Mouse (Mus musculus) common myeloid progenitor, adult 5-6 weeks (primary cell): ENCODE measurements at regions not wholly inside any gene's neighbourhood (a gene's known extent, or its start where the extent isn't known, plus 50 kb on each side); places are given as distances from the start of the nearest gene placed in this dataset.
A peak's percentile ranks its signal among the peaks of the same experiment; 100 is the strongest.

ENCODE experiments used
- ATAC-seq: replicated peaks from 2 replicates; pipeline ENCODE4 v1.8.0; 2016; ENCODE audit warnings: low read depth, mild to moderate bottlenecking, moderate TSS enrichment, inconsistent platforms; ENCODE audit not compliant: poor library complexity, severe bottlenecking

- ATAC-seq: no peak
Observed at GRCm38 (mm10) chr6:140368354-140369069, 55.3 kb upstream of the Plekha5 start.

GRCm38 (mm10) chr6:140367303-140367702 is 56.6 kb upstream of the Plekha5 start:
- ATAC-seq: no peak

- ATAC-seq: no peak
Observed at GRCm38 (mm10) chr6:140366791-140367190, 57.1 kb upstream of the Plekha5 start.

- ATAC-seq: no peak
Observed at GRCm38 (mm10) chr6:140360996-140361395, 62.9 kb upstream of the Plekha5 start.

GRCm38 (mm10) chr6:140357901-140358300 is 66.0 kb upstream of the Plekha5 start:
- no peak for ATAC-seq

GRCm38 (mm10) chr6:140357300-140357699 is 66.6 kb upstream of the Plekha5 start:
- ATAC-seq: no peak

- ATAC-seq: no peak
Observed at GRCm38 (mm10) chr6:140354082-140354481, 69.8 kb upstream of the Plekha5 start.

- ATAC-seq: 0 out of 2 replicates have a peak, but pooled peaks have one; percentile 47
Observed at GRCm38 (mm10) chr6:140353610-140354009, 70.2 kb upstream of the Plekha5 start.

GRCm38 (mm10) chr6:140351365-140352095 is 72.3 kb upstream of the Plekha5 start:
- no peak for ATAC-seq

GRCm38 (mm10) chr6:140348578-140348977 is 75.3 kb upstream of the Plekha5 start:
- no peak for ATAC-seq

- no peak for ATAC-seq
Observed at GRCm38 (mm10) chr6:140346929-140347328, 76.9 kb upstream of the Plekha5 start.

- ATAC-seq: no peak
Observed at GRCm38 (mm10) chr6:140343638-140344037, 80.2 kb upstream of the Plekha5 start.

GRCm38 (mm10) chr6:140342881-140343280 is 81.0 kb upstream of the Plekha5 start:
- no peak for ATAC-seq

- ATAC-seq: no peak
Observed at GRCm38 (mm10) chr6:140339731-140340130, 84.1 kb upstream of the Plekha5 start.

- ATAC-seq: peak; percentile 26; the same call in 1 of the 2 replicates
Observed at GRCm38 (mm10) chr6:140337897-140338749, 85.7 kb upstream of the Plekha5 start.

GRCm38 (mm10) chr6:140337083-140337491 is 86.8 kb upstream of the Plekha5 start:
- no peak; the same call in 1 of the 2 replicates for ATAC-seq

- ATAC-seq: no peak; the same call in 1 of the 2 replicates
Observed at GRCm38 (mm10) chr6:140336414-140336941, 87.4 kb upstream of the Plekha5 start.

GRCm38 (mm10) chr6:140333397-140333796 is 90.5 kb upstream of the Plekha5 start:
- no peak for ATAC-seq

- no peak for ATAC-seq
Observed at GRCm38 (mm10) chr6:140308641-140309040, 115.2 kb upstream of the Plekha5 start.
